In the genomic region with DNA sequence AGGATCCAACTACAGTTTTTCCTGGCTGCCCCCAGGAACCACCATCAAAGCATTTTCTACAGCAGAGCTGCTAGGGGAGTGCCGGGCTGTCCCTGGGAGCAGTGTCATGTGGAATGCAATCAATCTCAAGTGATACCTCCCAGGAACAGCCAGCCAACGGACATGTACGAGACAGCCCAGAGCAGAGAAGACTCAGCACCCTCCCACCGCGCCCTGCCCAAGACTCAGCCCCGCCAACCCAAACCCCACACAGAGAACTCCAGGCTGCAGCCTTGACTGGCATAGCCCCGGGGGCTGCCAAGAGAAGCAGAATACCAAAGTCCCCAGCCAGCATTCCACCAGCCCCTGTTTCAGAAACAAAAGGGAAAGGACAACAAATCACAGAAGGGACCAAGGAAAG, we compare ENCODE assay signal across 9 mouse cellular contexts. TPM values are rescaled to one million over a fixed set of nuclear protein-coding genes. Genes with fewer than 3 reads are reported as not detected.
DNase-seq lines count a peak whose midpoint lies in the region; ATAC-seq and TF ChIP-seq lines count a peak whose summit lies in the region.
"Had no signal": no experiment of that assay in that cellular context is flagged by ENCODE, and none has a peak within 500 bp of the region (broad histone marks: within the 10 kb centered on the region; RNA-seq: fewer than 3 reads in every experiment).

No protein-coding gene starts in this region.

- no peak overlapping the region for H3K4me3 ChIP-seq in spleen, adult 2 months (ENCODE audit: extremely low read depth, insufficient read depth, insufficient read length)
- H3K4me3 ChIP-seq in hindbrain, postnatal 0 days (ENCODE audit: low read length): no peak overlapping the region
- H3K4me3 ChIP-seq in liver, embryonic 12.5 days: no peak overlapping the region
- H3K4me3 ChIP-seq: myocyte had no signal

- H3K36me3 ChIP-seq in spleen, adult 2 months (ENCODE audit: control insufficient read depth, insufficient read depth, low read length): peaks cover 10% of the 10 kb centered on the region
- H3K36me3 ChIP-seq in hindbrain, postnatal 0 days (ENCODE audit: insufficient read depth, low read length): no peaks in the 10 kb centered on the region
- H3K36me3 ChIP-seq in liver, embryonic 12.5 days: peaks cover 60% of the 10 kb centered on the region

- ATAC-seq in hindbrain, postnatal 0 days: 0 out of 2 replicates have a peak, but pooled peaks have one; percentile 41
- ATAC-seq in liver, embryonic 12.5 days: no peak

- no peaks in the 10 kb centered on the region; the same call in 1 of the 2 replicates for H3K4me1 ChIP-seq in spleen, adult 2 months (ENCODE audit: control insufficient read depth, insufficient read depth, insufficient read length)
- H3K4me1 ChIP-seq in hindbrain, postnatal 0 days (ENCODE audit: insufficient read depth, low read length): no peaks in the 10 kb centered on the region
- H3K4me1 ChIP-seq in liver, embryonic 12.5 days: peaks cover 55% of the 10 kb centered on the region

- peak overlapping the region; percentile 30; the same call in 1 of the 2 replicates for H3K4me2 ChIP-seq in hindbrain, postnatal 0 days (ENCODE audit: low read depth, low read length)
- H3K4me2 ChIP-seq in liver, embryonic 12.5 days: 0 out of 2 replicates have a peak overlapping the region, but pooled peaks have one; percentile 20

- TF ChIP-seq POLR2A in spleen, adult 2 months (IDR thresholded peaks at IDR 0.05; ENCODE audit: low read depth, low read length): no peak

- no peaks in the 10 kb centered on the region for H3K27me3 ChIP-seq in spleen, adult 2 months (ENCODE audit: control insufficient read depth, insufficient read depth, low read length)
- no peaks in the 10 kb centered on the region for H3K27me3 ChIP-seq in hindbrain, postnatal 0 days (ENCODE audit: insufficient read depth, low read length)
- no peaks in the 10 kb centered on the region for H3K27me3 ChIP-seq in liver, embryonic 12.5 days (replicated peaks)

- no peaks in the 10 kb centered on the region for H3K9me3 ChIP-seq in hindbrain, postnatal 0 days (ENCODE audit: low read length)
- H3K9me3 ChIP-seq in liver, embryonic 12.5 days (replicated peaks): no peaks in the 10 kb centered on the region

- no peak for DNase-seq in spleen, adult 2 months (ENCODE audit: low read depth in 1 of 2, low spot score in 2 of 2)
- no peak for DNase-seq in spleen, postnatal 4 days (ENCODE audit: low spot score in 2 of 2)
- no peak for DNase-seq in hindbrain, postnatal 0 days (ENCODE audit: low spot score)
- peak; percentile 31 for DNase-seq in yolk sac, embryonic 10.5 days (ENCODE audit: low spot score)
- no peak for DNase-seq in cerebellum, adult 11-12 months
- no peak for DNase-seq in B cell, adult 2 months
- no peak for DNase-seq in T-cell, adult 2 months (ENCODE audit: low spot score)

- WGBS in spleen, adult 2 months: 82% methylated on average over 7 of the region's 7 CpGs
- 27% methylated on average over 7 of the region's 7 CpGs for WGBS in hindbrain, postnatal 0 days
- WGBS in liver, embryonic 12.5 days (ENCODE audit: insufficient replicate concordance): 73% methylated on average over 7 of the region's 7 CpGs

- peak overlapping the region; percentile 20; the same call in 1 of the 2 replicates for H3K27ac ChIP-seq in spleen, adult 2 months (ENCODE audit: insufficient read depth, low read length)
- peak overlapping the region; percentile 21; the same call in 1 of the 2 replicates for H3K27ac ChIP-seq in hindbrain, postnatal 0 days
- H3K27ac ChIP-seq in liver, embryonic 12.5 days: 0 out of 2 replicates have a peak overlapping the region, but pooled peaks have one; percentile 17

- H3K9ac ChIP-seq in hindbrain, postnatal 0 days (replicated peaks; ENCODE audit: low read length): no peak overlapping the region
- H3K9ac ChIP-seq in liver, embryonic 12.5 days: no peak overlapping the region

- no peak for TF ChIP-seq CTCF in spleen, adult 2 months (IDR thresholded peaks at IDR 0.05; ENCODE audit: extremely low read depth, insufficient read depth, insufficient read length, insufficient replicate concordance)
- TF ChIP-seq CTCF in hindbrain, postnatal 0 days (IDR thresholded peaks at IDR 0.05; ENCODE audit: low read depth): no peak

RNA-seq across cellular contexts. Expression of gene Ggta1, which starts 31.0 kb away (rescaled TPM):
- 20.1 and 21.6 TPM in 2 replicates for polyA plus RNA-seq in spleen, adult 2 months (2012; rRNA removed)
- 3.8 and 11.8 TPM in 2 replicates for total RNA-seq in hindbrain, postnatal 0 days (2014; rRNA removed)
- 3.2 and 4.7 TPM in 2 replicates for polyA plus RNA-seq in hindbrain, postnatal 0 days (2015; fragmentation: Nextera tagmentation; extraction: Ambion mirVana)
- polyA plus RNA-seq in liver, embryonic 12.5 days (2016; fragmentation: Nextera tagmentation; extraction: Ambion mirVana): 12.7 and 13.0 TPM in 2 replicates

RNA-seq across cellular contexts. Expression of gene 4930402F06Rik, which starts 35.0 kb away (rescaled TPM):
- not detected in 2 replicates for polyA plus RNA-seq in spleen, adult 2 months (2012; rRNA removed)
- not detected in 2 replicates for total RNA-seq in hindbrain, postnatal 0 days (2014; rRNA removed)
- not detected in 2 replicates for polyA plus RNA-seq in hindbrain, postnatal 0 days (2015; fragmentation: Nextera tagmentation; extraction: Ambion mirVana)
- not detected in 2 replicates for polyA plus RNA-seq in liver, embryonic 12.5 days (2016; fragmentation: Nextera tagmentation; extraction: Ambion mirVana)
- polyA plus RNA-seq: myocyte had no signal
